Comparison of ENCODE assay signal across 17 mouse cellular contexts in genomic region chr6:94754522-94754921, GRCm38 (mm10). TPM values are rescaled to one million over a fixed set of nuclear protein-coding genes. Genes with fewer than 3 reads are reported as not detected.
DNase-seq lines count a peak whose midpoint lies in the region; ATAC-seq and TF ChIP-seq lines count a peak whose summit lies in the region.
"Had no signal": no experiment of that assay in that cellular context is flagged by ENCODE, and none has a peak within 500 bp of the region (broad histone marks: within the 10 kb centered on the region; RNA-seq: fewer than 3 reads in every experiment).

No protein-coding gene starts in this region.

- no peak for DNase-seq in forebrain, embryonic 11.5 days (ENCODE audit: low spot score)
- no peak for DNase-seq in midbrain, embryonic 14.5 days
- no peak for DNase-seq in left cerebral cortex, postnatal 10 days (ENCODE audit: extremely low spot score in 1 of 2, low spot score in 2 of 2)
- no peak for DNase-seq in left cerebral cortex, adult 9 months (ENCODE audit: low spot score in 2 of 2)
- DNase-seq: cerebellum, adult 2 months; cerebellum, postnatal 36 days; heart, postnatal 10 days; kidney, adult 11 months; layer of hippocampus, postnatal 36 days had no signal

- H3K4me1 ChIP-seq in forebrain, embryonic 11.5 days (replicated peaks; ENCODE audit: control insufficient read depth, insufficient read depth, low read length), result peaks cover 6% of the 10 kb centered on the region
- H3K4me1 ChIP-seq in forebrain, embryonic 16.5 days (replicated peaks; ENCODE audit: control insufficient read depth, insufficient read depth, low read length), result peaks cover 10% of the 10 kb centered on the region
- peaks cover 23% of the 10 kb centered on the region for H3K4me1 ChIP-seq in midbrain, embryonic 13.5 days (replicated peaks)
- peaks cover 3% of the 10 kb centered on the region; the same call in 1 of the 2 replicates for H3K4me1 ChIP-seq in midbrain, embryonic 14.5 days (ENCODE audit: control insufficient read depth, insufficient read depth, low read length)
- H3K4me1 ChIP-seq in small intestine, adult 2 months (ENCODE audit: control insufficient read depth, insufficient read depth, insufficient read length, low read length), result peaks cover 13% of the 10 kb centered on the region; the same call in 1 of the 2 replicates
- H3K4me1 ChIP-seq: liver, embryonic 15.5 days had no signal

- no peak overlapping the region for H3K4me2 ChIP-seq in forebrain, embryonic 11.5 days (ENCODE audit: low read depth, low read length, severe bottlenecking)
- no peak overlapping the region for H3K4me2 ChIP-seq in forebrain, embryonic 16.5 days (ENCODE audit: low read length)
- no peak overlapping the region for H3K4me2 ChIP-seq in midbrain, embryonic 13.5 days (replicated peaks)
- H3K4me2 ChIP-seq in midbrain, embryonic 14.5 days (ENCODE audit: low read length), result no peak overlapping the region
- H3K4me2 ChIP-seq: heart, embryonic 11.5 days; limb, embryonic 15.5 days; liver, embryonic 15.5 days had no signal

- TF ChIP-seq POLR2A in small intestine, adult 2 months (IDR thresholded peaks at IDR 0.05; ENCODE audit: low read depth, low read length), result no peak

- no peak for ATAC-seq in forebrain, embryonic 11.5 days (replicated peaks; ENCODE audit: low FRiP score)
- no peak for ATAC-seq in forebrain, embryonic 16.5 days
- ATAC-seq in midbrain, embryonic 13.5 days, result no peak
- no peak for ATAC-seq in midbrain, embryonic 14.5 days (ENCODE audit: low FRiP score, low TSS enrichment)
- ATAC-seq: CD4-positive, CD25-positive, alpha-beta regulatory T cell, adult 4 months had no signal

- no peaks in the 10 kb centered on the region for H3K27me3 ChIP-seq in forebrain, embryonic 11.5 days (ENCODE audit: control insufficient read depth, insufficient read depth, low read length)
- no peaks in the 10 kb centered on the region for H3K27me3 ChIP-seq in forebrain, embryonic 16.5 days (replicated peaks; ENCODE audit: control insufficient read depth, insufficient read depth, low read length)
- no peaks in the 10 kb centered on the region for H3K27me3 ChIP-seq in midbrain, embryonic 13.5 days
- H3K27me3 ChIP-seq in midbrain, embryonic 14.5 days (ENCODE audit: control insufficient read depth, insufficient read depth, low read length), result no peaks in the 10 kb centered on the region
- no peaks in the 10 kb centered on the region for H3K27me3 ChIP-seq in small intestine, adult 2 months (ENCODE audit: control insufficient read depth, insufficient read depth, low read length)
- H3K27me3 ChIP-seq: limb, embryonic 15.5 days had no signal

- no peak overlapping the region for H3K9ac ChIP-seq in forebrain, embryonic 11.5 days (ENCODE audit: low read length)
- no peak overlapping the region for H3K9ac ChIP-seq in forebrain, embryonic 16.5 days (replicated peaks; ENCODE audit: low read depth, low read length)
- no peak overlapping the region for H3K9ac ChIP-seq in midbrain, embryonic 13.5 days (replicated peaks)
- H3K9ac ChIP-seq in midbrain, embryonic 14.5 days (replicated peaks; ENCODE audit: low read length), result no peak overlapping the region
- H3K9ac ChIP-seq: limb, embryonic 15.5 days; liver, embryonic 15.5 days had no signal

- no peaks in the 10 kb centered on the region for H3K9me3 ChIP-seq in forebrain, embryonic 11.5 days (ENCODE audit: control insufficient read depth, low read length)
- H3K9me3 ChIP-seq in forebrain, embryonic 16.5 days (ENCODE audit: control insufficient read depth, low read length), result no peaks in the 10 kb centered on the region
- H3K9me3 ChIP-seq in midbrain, embryonic 13.5 days, result no peaks in the 10 kb centered on the region
- H3K9me3 ChIP-seq in midbrain, embryonic 14.5 days (ENCODE audit: control insufficient read depth, low read length), result no peaks in the 10 kb centered on the region
- H3K9me3 ChIP-seq: limb, embryonic 15.5 days; liver, embryonic 15.5 days had no signal

- H3K36me3 ChIP-seq in forebrain, embryonic 11.5 days (ENCODE audit: control insufficient read depth, insufficient read depth, low read length), result no peaks in the 10 kb centered on the region
- H3K36me3 ChIP-seq in forebrain, embryonic 16.5 days (ENCODE audit: control insufficient read depth, insufficient read depth), result no peaks in the 10 kb centered on the region
- H3K36me3 ChIP-seq in midbrain, embryonic 13.5 days, result no peaks in the 10 kb centered on the region
- no peaks in the 10 kb centered on the region for H3K36me3 ChIP-seq in midbrain, embryonic 14.5 days (ENCODE audit: control insufficient read depth, insufficient read depth, low read length)
- no peaks in the 10 kb centered on the region for H3K36me3 ChIP-seq in small intestine, adult 2 months (ENCODE audit: control insufficient read depth, insufficient read depth, low read length)
- H3K36me3 ChIP-seq: limb, embryonic 15.5 days; liver, embryonic 15.5 days had no signal

- no peak for TF ChIP-seq CTCF in small intestine, adult 2 months (IDR thresholded peaks at IDR 0.05; ENCODE audit: extremely low read depth, insufficient read length, insufficient replicate concordance, low read depth, low read length)

- peak overlapping the region; percentile 82 for H3K27ac ChIP-seq in forebrain, embryonic 11.5 days (ENCODE audit: low read depth, low read length)
- H3K27ac ChIP-seq in forebrain, embryonic 16.5 days (ENCODE audit: low read length), result no peak overlapping the region
- 0 out of 2 replicates have a peak overlapping the region, but pooled peaks have one; percentile 6 for H3K27ac ChIP-seq in midbrain, embryonic 13.5 days
- H3K27ac ChIP-seq in midbrain, embryonic 14.5 days (replicated peaks; ENCODE audit: low read depth, low read length), result no peak overlapping the region
- peak overlapping the region; percentile 96 for H3K27ac ChIP-seq in small intestine, adult 2 months (ENCODE audit: insufficient read depth, low read depth, low read length)
- H3K27ac ChIP-seq: layer of hippocampus, adult 2 months; liver, embryonic 15.5 days had no signal

- 82% methylated on average over 3 of the region's 3 CpGs for WGBS in forebrain, embryonic 11.5 days
- 88% methylated on average over 3 of the region's 3 CpGs for WGBS in forebrain, embryonic 16.5 days
- 95% methylated on average over 3 of the region's 3 CpGs for WGBS in midbrain, embryonic 13.5 days
- WGBS in midbrain, embryonic 14.5 days, result 93% methylated on average over 3 of the region's 3 CpGs
- 42% methylated on average over 3 of the region's 3 CpGs for WGBS in small intestine, adult 2 months

- no peak overlapping the region for H3K4me3 ChIP-seq in forebrain, embryonic 11.5 days (ENCODE audit: low read depth, low read length)
- H3K4me3 ChIP-seq in forebrain, embryonic 16.5 days (replicated peaks; ENCODE audit: low read length), result no peak overlapping the region
- no peak overlapping the region for H3K4me3 ChIP-seq in midbrain, embryonic 13.5 days (replicated peaks)
- H3K4me3 ChIP-seq in midbrain, embryonic 14.5 days (replicated peaks; ENCODE audit: low read depth, low read length), result no peak overlapping the region
- no peak overlapping the region for H3K4me3 ChIP-seq in small intestine, adult 2 months (ENCODE audit: low read depth, low read length)
- H3K4me3 ChIP-seq: layer of hippocampus, adult 2 months; limb, embryonic 15.5 days; liver, embryonic 15.5 days had no signal

- intact Hi-C loops in left cerebral cortex, postnatal 10 days (cut with DNase I), result no loop called here

RNA-seq across cellular contexts. Expression of gene Lrig1, which starts 54.6 kb away (rescaled TPM):
- 21.7 and 25.2 TPM in 2 replicates for polyA plus RNA-seq in forebrain, embryonic 11.5 days (2014; fragmentation: Nextera tagmentation; extraction: Ambion mirVana)
- polyA plus RNA-seq in forebrain, embryonic 16.5 days (2015; fragmentation: Nextera tagmentation; extraction: Ambion mirVana), result 7.1 and 8.3 TPM in 2 replicates
- polyA plus RNA-seq in midbrain, embryonic 13.5 days (2015; fragmentation: Nextera tagmentation; extraction: Ambion mirVana), result 10.5 and 11.4 TPM in 2 replicates
- polyA plus RNA-seq in midbrain, embryonic 14.5 days (2014; fragmentation: Nextera tagmentation; extraction: Ambion mirVana), result 17.1 and 18.7 TPM in 2 replicates
- polyA plus RNA-seq in small intestine, adult 2 months (2012; rRNA removed), result 20.5 and 29.8 TPM in 2 replicates
- total RNA-seq in left cerebral cortex, postnatal 10 days (2021), result 10 to 100 TPM; 32.0 to 32.9 TPM

Comparison
In these comparisons a context has a peak if more than half of its experiments do, and no peak if none do; other contexts are left out.
1. H3K27ac ChIP-seq: peak in forebrain, embryonic 11.5 days (single experiment), midbrain, embryonic 13.5 days (single experiment) and small intestine, adult 2 months (single experiment); none in forebrain, embryonic 16.5 days (single experiment) and midbrain, embryonic 14.5 days (single experiment).